Mouse (Mus musculus): Measurements from ENCODE around the gene Tex19.2.
"Not testable (repeated sequence)": the region's sequence is repeated elsewhere in the genome, so short reads cannot be mapped to it uniquely, and the experiment has no call there.

DNA sequence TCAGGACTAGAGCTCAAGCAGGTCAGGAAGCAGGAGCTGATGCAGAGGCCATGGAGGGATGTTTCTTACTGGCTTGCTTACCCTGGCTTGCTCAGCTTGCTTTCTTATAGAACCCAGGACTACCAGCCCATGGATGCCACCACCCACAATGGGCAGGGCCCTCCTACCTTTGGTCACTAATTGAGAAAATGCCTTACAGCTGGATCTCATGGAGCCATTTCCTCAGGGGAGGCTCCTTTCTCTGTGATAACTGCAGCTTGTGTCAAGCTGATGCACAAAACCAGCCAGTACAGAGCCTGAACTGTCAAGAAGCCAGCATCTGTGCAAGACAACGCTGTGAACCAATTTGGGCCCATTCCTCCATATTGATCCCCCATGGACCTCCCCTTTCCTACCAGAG lies 11.2 kb downstream of the Tex19.2 start:
- TF ChIP-seq CTCF (IDR thresholded peaks at IDR 0.05; ENCODE audit: control insufficient read depth, insufficient read depth, low read length); POLR2A (IDR thresholded peaks at IDR 0.05; ENCODE audit: borderline replicate concordance, control insufficient read depth, low read depth, low read length): not testable (repeated sequence)

All from bone marrow, adult 2 months (tissue).